Mouse (Mus musculus): ENCODE measurements around the gene Blnk. TPM values are rescaled to one million over a fixed set of nuclear protein-coding genes. Genes with fewer than 3 reads are reported as not detected.

Blnk gene
- 0.65 and 0.77 TPM in 2 replicates for polyA plus RNA-seq (2015; fragmentation: Nextera tagmentation; extraction: Ambion mirVana)

DNA sequence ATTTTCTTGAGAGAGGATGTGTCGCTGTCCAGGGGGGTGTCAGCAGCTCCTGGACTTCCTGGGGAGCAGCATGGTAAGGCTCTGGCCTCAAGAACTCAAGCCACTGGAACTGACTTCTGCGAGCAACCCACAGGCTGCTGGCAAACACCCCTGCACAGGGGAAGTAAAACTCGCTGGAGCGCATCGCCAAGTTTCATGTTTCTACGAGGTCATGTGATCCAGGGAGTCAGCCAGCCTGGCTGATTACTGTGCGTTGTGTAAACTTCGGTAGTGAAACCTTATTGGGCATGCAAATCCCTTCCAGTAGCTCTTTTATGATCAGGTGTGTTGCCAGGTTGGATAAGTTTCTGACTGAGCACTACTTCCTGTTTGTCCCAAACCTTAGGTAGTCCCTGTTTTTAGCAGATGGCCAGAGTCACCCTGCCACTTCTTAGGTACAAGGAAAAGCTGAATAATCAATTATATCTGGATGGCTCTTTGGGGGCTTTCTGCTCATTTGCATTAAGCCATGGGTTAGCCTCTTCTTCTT, at the start of gene Blnk:
Gene Blnk (minus strand): TSS at position 479 of the 529 bp plus-strand sequence.
- Histone ChIP-seq H3K4me3 (no peak within 1 kb of the TSS), H3K36me3 (no peaks in the 10 kb centered on the region), H3K4me1 (replicated peaks) (no peaks in the 10 kb centered on the region), H3K27ac (no peak within 1 kb of the TSS), H3K9ac (no peak within 1 kb of the TSS), H3K9me3 (no peaks in the 10 kb centered on the region), H3K27me3 (no peaks in the 10 kb centered on the region), H3K4me2 (no peak within 1 kb of the TSS)
- no peak for ATAC-seq (ENCODE audit: low FRiP score)
- 74% methylated on average over 8 of the region's 8 CpGs for WGBS

DNA sequence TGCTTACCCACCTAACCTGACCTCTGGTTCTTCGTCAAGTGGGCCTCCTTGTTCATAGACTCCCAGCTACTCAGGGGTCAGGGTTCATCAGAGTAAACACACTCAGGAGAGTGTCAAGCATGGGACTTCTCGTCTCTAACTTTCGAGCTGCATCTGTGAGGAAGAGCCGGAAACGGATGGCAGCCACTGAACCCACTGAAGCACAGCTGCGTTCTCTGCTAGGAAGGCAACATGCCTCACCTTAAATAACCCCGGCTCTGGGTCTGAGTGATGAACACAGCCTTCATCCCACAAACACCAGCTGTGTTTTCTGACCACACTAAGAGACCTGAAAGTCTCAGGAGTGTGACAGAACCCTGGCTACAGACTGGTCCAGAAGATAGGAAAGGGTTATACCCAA, 44.8 kb upstream of the Blnk start:
- no peaks in the 10 kb centered on the region for H3K9me3 ChIP-seq
- ATAC-seq (ENCODE audit: low FRiP score), result no peak
- WGBS, result 89% methylated on average over 7 of the region's 7 CpGs
- H3K27ac ChIP-seq, result no peak overlapping the region
- no peak overlapping the region for H3K4me2 ChIP-seq
- no peaks in the 10 kb centered on the region for H3K36me3 ChIP-seq
- H3K4me3 ChIP-seq, result no peak overlapping the region
- H3K4me1 ChIP-seq (replicated peaks), result no peaks in the 10 kb centered on the region
- no peak overlapping the region for H3K9ac ChIP-seq
- no peaks in the 10 kb centered on the region for H3K27me3 ChIP-seq

DNA sequence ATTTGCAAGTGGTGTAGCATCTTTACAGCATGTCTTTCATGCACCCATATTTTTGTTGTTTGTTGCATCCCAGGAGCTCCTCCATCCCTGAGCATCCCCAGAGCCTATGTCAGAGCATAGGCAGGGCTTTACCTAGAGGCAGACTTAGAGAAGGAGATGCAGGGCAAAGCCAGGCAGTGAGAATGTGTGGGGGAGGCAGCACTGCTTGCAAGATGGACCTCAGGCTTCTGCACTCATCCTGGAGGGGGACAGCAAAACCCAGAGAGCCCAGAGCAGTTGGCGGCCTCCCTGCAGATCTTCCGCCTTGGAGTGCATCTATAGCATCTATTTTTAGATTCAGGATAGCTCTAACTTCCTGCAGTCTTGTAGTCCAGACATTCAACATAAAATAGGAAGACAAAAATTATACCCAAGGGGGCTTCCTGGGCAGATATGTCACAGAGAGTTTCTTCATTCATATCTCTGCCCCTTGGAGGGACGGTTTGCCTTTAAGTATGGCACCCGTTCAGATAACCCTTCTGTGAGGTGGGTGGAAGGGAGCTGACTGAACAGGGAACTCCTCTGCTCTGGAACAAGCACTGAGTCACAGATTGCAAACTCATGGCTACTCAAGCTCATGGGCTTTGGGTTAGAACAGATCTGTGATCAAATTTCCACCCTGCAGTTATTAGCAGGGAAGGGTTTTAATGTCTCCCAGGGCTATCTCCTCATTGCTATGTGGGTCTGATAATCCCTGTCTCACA, 41.6 kb upstream of the Blnk start:
- Histone ChIP-seq H3K9me3 (no peaks in the 10 kb centered on the region), H3K27me3 (no peaks in the 10 kb centered on the region), H3K4me2 (no peak overlapping the region), H3K36me3 (no peaks in the 10 kb centered on the region), H3K4me1 (replicated peaks) (no peaks in the 10 kb centered on the region), H3K27ac (no peak overlapping the region), H3K9ac (no peak overlapping the region), H3K4me3 (no peak overlapping the region)
- 82% methylated on average over 4 of the region's 4 CpGs for WGBS
- ATAC-seq (ENCODE audit: low FRiP score), result no peak

DNA sequence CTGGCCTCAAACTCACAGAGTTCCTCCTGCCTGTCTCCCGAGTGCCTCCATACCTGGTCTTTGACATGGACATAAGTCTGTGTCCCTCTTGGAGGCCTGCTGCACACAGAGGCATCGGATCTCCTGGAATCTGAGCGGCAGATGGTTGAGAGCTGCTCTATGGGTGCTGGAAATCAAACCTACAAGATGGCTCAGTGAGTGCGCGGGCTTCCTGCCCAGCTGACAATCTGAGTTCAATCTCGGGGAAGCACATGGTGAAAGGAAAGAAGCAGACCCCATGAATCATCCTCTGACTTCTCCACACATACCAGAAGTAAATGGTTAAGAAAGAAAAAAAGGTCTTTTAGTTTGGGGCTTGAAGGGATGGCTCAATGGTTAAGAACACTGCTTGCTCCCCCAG, 37.5 kb upstream of the Blnk start:
- H3K36me3 ChIP-seq, result no peaks in the 10 kb centered on the region
- WGBS, result 92% methylated on average over 6 of the region's 6 CpGs

DNA sequence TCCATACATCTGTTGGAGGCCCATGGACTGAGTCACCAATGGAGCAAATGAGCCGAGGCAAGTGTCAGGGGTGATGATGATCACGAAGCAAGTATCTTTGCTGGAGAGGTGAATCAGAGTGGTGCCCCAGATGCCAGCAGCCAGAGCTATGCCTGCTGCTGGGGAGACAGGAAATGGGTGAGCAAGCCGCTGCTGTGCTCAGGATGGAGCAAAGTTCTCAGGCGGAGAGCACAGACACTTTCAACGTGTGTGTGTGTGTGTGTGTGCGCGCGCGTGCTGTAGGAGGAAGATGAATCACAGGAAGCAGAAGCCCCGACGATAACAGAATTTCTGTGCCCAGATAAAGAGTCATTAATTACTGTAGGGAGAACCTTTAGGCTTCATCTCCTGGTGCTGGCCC, 36.7 kb upstream of the Blnk start:
- ATAC-seq (ENCODE audit: low FRiP score), result no peak
- no peaks in the 10 kb centered on the region for H3K36me3 ChIP-seq
- WGBS, result 83% methylated on average over 11 of the region's 11 CpGs

More for the DNA sequence above, 37.5 kb upstream of the Blnk start:
- Histone ChIP-seq H3K27ac (no peak overlapping the region), H3K4me1 (replicated peaks) (no peaks in the 10 kb centered on the region), H3K9ac (no peak overlapping the region), H3K9me3 (no peaks in the 10 kb centered on the region), H3K27me3 (no peaks in the 10 kb centered on the region), H3K4me3 (no peak overlapping the region), H3K4me2 (no peak overlapping the region)
- ATAC-seq (ENCODE audit: low FRiP score), result no peak

DNA sequence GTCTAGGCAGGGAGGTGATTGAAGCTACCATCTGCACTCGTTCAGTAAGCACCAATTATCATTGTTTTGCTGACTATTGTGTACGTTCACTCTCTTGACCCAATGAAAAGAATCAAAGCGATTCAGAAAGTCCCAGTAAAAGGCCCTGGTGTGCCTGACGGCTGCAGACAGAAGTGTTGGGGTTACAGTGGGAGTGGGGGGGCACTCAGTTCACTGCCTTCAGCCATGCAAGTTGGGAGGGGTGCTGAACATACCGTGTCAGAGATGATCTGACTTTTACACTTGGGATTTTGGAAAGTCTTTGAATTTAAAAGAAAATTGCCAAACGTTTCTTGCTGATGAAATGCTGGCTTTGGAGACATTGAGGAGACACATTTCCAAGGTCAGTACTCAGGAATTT, 35.8 kb upstream of the Blnk start:
- H3K27me3 ChIP-seq, result no peaks in the 10 kb centered on the region
- H3K9me3 ChIP-seq, result no peaks in the 10 kb centered on the region
- 35% methylated on average over 6 of the region's 6 CpGs for WGBS
- no peak overlapping the region for H3K4me3 ChIP-seq
- no peak overlapping the region for H3K4me2 ChIP-seq
- H3K4me1 ChIP-seq (replicated peaks), result no peaks in the 10 kb centered on the region
- H3K9ac ChIP-seq, result no peak overlapping the region
- no peaks in the 10 kb centered on the region for H3K36me3 ChIP-seq
- no peak for ATAC-seq (ENCODE audit: low FRiP score)
- no peak overlapping the region for H3K27ac ChIP-seq

More for the DNA sequence above, 36.7 kb upstream of the Blnk start:
- no peaks in the 10 kb centered on the region for H3K4me1 ChIP-seq (replicated peaks)
- H3K27ac ChIP-seq, result no peak overlapping the region
- H3K9ac ChIP-seq, result no peak overlapping the region
- H3K4me2 ChIP-seq, result no peak overlapping the region
- no peaks in the 10 kb centered on the region for H3K9me3 ChIP-seq
- H3K4me3 ChIP-seq, result no peak overlapping the region
- no peaks in the 10 kb centered on the region for H3K27me3 ChIP-seq

DNA sequence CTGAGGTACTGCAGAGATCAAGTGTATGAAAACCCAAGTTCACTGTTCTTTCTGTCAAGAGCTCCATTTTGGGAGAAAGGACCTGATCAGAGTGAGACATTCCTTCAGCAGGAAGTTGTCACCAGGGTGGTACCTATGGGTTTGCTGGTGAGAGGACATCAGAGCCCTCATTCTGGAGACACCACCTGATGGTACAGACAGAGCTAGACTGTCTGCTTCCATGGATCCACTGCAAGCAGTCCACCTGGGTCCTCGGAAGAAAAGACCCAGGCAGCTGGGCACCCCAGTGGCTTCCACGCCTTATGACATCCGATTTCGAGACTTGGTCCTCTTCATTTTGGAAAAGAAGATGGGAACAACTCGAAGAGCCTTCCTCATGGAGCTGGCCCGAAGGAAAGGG, 34.9 kb upstream of the Blnk start, which contains the start of gene Dntt:
Gene Dntt (plus strand): TSS at position 57 of the 400 bp plus-strand sequence.
- Histone ChIP-seq H3K27ac (no peak within 1 kb of the TSS), H3K27me3 (no peaks in the 10 kb centered on the region), H3K9ac (no peak within 1 kb of the TSS), H3K4me1 (replicated peaks) (no peaks in the 10 kb centered on the region), H3K9me3 (no peaks in the 10 kb centered on the region), H3K36me3 (no peaks in the 10 kb centered on the region), H3K4me2 (no peak within 1 kb of the TSS), H3K4me3 (no peak within 1 kb of the TSS)
- no peak for ATAC-seq (ENCODE audit: low FRiP score)
- 93% methylated on average over 6 of the region's 6 CpGs for WGBS

DNA sequence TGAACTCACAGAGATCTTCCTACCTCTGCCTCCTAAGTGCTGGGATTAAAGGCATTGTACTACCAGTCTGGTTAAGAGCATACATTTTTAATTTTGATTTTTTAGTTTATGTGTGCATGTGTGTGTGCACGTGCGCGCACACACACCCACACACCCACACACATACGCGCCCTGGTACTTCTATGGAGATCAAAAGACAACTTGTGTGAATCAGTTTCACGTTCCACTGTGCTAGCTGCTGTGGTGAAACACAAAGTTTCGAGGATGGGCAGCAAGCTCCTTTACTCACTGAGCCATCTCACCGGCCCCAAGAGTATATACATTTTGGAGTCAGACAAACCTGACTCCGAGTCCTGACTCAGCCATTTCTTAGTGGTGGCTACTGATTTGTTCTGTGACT, 33.3 kb upstream of the Blnk start:
- H3K4me2 ChIP-seq, result no peak overlapping the region
- H3K27ac ChIP-seq, result no peak overlapping the region
- H3K9ac ChIP-seq, result no peak overlapping the region
- no peaks in the 10 kb centered on the region for H3K27me3 ChIP-seq
- 92% methylated on average over 9 of the region's 9 CpGs for WGBS
- no peak overlapping the region for H3K4me3 ChIP-seq
- H3K4me1 ChIP-seq (replicated peaks), result no peaks in the 10 kb centered on the region
- no peaks in the 10 kb centered on the region for H3K36me3 ChIP-seq
- H3K9me3 ChIP-seq, result no peaks in the 10 kb centered on the region
- no peak for ATAC-seq (ENCODE audit: low FRiP score)

DNA sequence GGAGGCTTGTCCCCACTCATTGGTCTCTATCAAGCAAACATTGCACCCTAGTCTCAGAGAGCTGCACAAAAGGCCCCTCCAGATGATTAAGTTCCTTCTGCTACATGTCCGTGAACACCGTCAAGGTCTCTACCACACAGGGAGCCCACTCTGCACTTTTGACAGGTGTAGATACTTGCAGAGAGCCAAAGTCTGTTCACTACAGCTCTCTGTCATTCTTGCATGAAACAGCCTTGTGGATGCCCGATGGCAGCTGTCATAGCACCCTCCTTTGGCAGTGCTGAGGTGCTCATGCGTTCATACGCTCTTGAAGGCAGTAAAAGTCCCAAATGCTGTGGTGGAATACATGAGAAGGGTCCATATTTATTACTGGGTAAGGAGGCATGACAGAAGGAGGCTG, 32.7 kb upstream of the Blnk start:
- ATAC-seq (ENCODE audit: low FRiP score), result no peak
- 91% methylated on average over 5 of the region's 5 CpGs for WGBS
- no peaks in the 10 kb centered on the region for H3K4me1 ChIP-seq (replicated peaks)
- H3K9ac ChIP-seq, result no peak overlapping the region
- no peaks in the 10 kb centered on the region for H3K27me3 ChIP-seq
- H3K27ac ChIP-seq, result no peak overlapping the region
- no peaks in the 10 kb centered on the region for H3K9me3 ChIP-seq
- no peaks in the 10 kb centered on the region for H3K36me3 ChIP-seq
- H3K4me2 ChIP-seq, result no peak overlapping the region
- no peak overlapping the region for H3K4me3 ChIP-seq

DNA sequence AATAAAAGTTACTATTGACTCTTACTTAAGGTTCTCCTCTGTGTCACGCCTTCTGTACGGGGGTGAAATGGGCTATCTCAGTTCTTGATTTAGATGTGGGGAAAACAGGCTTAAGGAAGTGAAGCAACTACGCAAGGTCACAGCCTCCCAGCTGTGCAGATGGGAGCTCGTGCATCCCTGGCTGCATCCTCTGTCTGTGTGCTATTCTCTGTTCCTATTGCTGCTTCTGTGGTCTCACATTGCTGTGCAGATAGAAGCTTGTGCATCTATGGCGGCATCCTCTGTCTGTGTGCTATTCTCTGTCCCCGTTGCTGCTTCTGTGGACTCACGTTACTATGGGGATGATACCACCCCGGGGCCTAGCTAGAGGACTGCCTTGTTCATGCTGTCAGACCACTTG, 32.2 kb upstream of the Blnk start:
- H3K27me3 ChIP-seq, result 0 out of 2 replicates have a peak, but pooled peaks cover 1% of the 10 kb centered on the region
- H3K9me3 ChIP-seq, result no peaks in the 10 kb centered on the region
- no peak overlapping the region for H3K27ac ChIP-seq
- 81% methylated on average over 8 of the region's 8 CpGs for WGBS
- no peaks in the 10 kb centered on the region for H3K4me1 ChIP-seq (replicated peaks)
- H3K9ac ChIP-seq, result no peak overlapping the region
- H3K4me2 ChIP-seq, result no peak overlapping the region
- ATAC-seq (ENCODE audit: low FRiP score), result no peak
- no peaks in the 10 kb centered on the region for H3K36me3 ChIP-seq
- H3K4me3 ChIP-seq, result no peak overlapping the region

DNA sequence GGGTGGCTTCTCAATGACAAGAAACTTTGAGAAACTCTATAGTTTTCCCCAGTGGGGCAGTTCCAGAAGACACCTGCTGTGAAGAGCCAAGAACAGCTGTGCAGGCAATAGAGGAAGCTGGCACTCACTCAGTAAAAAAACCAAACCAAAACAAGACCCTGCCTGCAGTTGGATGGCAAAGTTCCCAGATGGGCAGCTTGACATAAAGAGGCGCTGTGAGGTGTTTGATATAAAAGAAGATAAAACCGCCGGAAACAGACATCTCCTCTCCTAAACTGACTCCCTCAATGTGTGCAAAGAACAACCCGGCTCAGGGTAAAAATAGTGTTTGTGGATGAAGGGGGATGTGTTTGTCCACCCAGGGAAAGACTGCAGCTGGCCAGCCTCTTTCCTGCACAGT, 27.9 kb upstream of the Blnk start:
- Histone ChIP-seq H3K4me3 (no peak overlapping the region), H3K4me1 (replicated peaks) (no peaks in the 10 kb centered on the region), H3K36me3 (no peaks in the 10 kb centered on the region), H3K4me2 (no peak overlapping the region), H3K27ac (no peak overlapping the region), H3K9ac (no peak overlapping the region), H3K27me3 (0 out of 2 replicates have a peak, but pooled peaks cover 8% of the 10 kb centered on the region), H3K9me3 (no peaks in the 10 kb centered on the region)
- ATAC-seq (ENCODE audit: low FRiP score), result no peak
- WGBS, result 85% methylated on average over 4 of the region's 4 CpGs

DNA sequence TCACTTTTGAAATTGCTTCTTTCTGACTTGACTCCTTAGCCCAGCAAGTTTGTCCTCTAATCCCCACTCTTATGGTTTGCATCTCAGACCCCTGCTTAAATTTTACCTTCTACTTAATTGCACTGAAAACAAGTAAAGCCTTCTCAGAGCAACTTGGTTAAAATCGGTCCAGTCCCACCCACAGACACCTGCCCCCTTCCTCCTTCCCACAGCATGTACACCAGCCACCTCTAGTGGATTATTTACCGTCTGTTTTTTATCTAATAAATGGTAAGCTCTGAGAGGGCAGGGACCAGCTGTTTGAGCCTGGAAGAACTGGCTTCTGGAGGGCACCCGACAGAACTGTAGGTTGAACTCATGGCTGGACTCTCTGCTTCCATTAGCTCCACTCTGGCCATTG, 26.2 kb upstream of the Blnk start:
- ATAC-seq (ENCODE audit: low FRiP score), result no peak
- H3K27me3 ChIP-seq, result 0 out of 2 replicates have a peak, but pooled peaks cover 10% of the 10 kb centered on the region
- H3K27ac ChIP-seq, result no peak overlapping the region
- no peaks in the 10 kb centered on the region for H3K9me3 ChIP-seq
- WGBS, result 86% methylated on average over 3 of the region's 3 CpGs
- H3K9ac ChIP-seq, result no peak overlapping the region
- H3K36me3 ChIP-seq, result no peaks in the 10 kb centered on the region
- H3K4me3 ChIP-seq, result no peak overlapping the region
- no peak overlapping the region for H3K4me2 ChIP-seq
- H3K4me1 ChIP-seq (replicated peaks), result peaks cover 3% of the 10 kb centered on the region

DNA sequence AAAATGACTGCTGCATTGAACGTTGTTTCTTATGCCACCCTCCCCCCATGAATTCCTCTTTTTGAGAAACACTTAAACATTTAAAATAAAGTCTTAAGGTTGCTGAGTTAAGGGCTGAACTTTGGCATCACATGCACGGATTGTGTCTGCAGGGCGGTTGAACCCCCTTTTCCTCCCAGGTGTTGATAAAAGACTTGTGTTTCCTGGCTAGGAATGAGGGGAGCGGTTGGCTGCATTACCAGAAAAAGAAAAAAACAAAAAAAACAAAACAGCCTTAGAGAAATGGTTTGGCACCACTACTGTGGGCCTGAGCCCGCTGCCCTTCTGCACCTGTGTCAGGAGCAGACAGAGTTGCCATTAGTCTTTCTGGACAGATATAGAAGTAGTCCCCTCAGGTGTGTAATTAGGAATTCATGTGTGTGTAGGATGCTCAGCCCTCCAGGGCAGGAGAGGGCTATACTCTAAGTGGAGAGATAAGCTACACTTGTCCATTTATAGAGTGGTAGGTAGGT, 24.9 kb upstream of the Blnk start:
- no peak overlapping the region for H3K4me3 ChIP-seq
- WGBS, result 85% methylated on average over 5 of the region's 5 CpGs
- no peaks in the 10 kb centered on the region for H3K36me3 ChIP-seq

More for the DNA sequence above, 24.9 kb upstream of the Blnk start:
- Histone ChIP-seq H3K27ac (no peak overlapping the region), H3K9me3 (no peaks in the 10 kb centered on the region), H3K4me2 (no peak overlapping the region), H3K27me3 (peaks cover 15% of the 10 kb centered on the region; the same call in 1 of the 2 replicates), H3K9ac (no peak overlapping the region), H3K4me1 (replicated peaks) (peaks cover 3% of the 10 kb centered on the region)
- ATAC-seq (ENCODE audit: low FRiP score), result no peak

Measured in hindbrain, embryonic 13.5 days (tissue).